Mouse (Mus musculus): ENCODE results near the gene Alk. TPM values are rescaled to one million over a fixed set of nuclear protein-coding genes. Genes with fewer than 3 reads are reported as not detected.

The Alk gene
- polyA plus RNA-seq, 1 experiment: not detected

- H3K4me1 ChIP-seq (ENCODE audit: control insufficient read depth, insufficient read depth, insufficient read length): no peaks in the 10 kb centered on the region
- 96% methylated on average over 2 of the region's 2 CpGs for WGBS
These were observed 558.8 kb downstream of the Alk start for GRCm38 (mm10) chr17:72045671-72046070.

GRCm38 (mm10) chr17:72043667-72044390 lies 560.6 kb downstream of the Alk start:
- 85% methylated on average over 11 of the region's 11 CpGs for WGBS
- TF ChIP-seq POLR2A (IDR thresholded peaks at IDR 0.05; ENCODE audit: low read depth, low read length) (no peak), CTCF (IDR thresholded peaks at IDR 0.05; ENCODE audit: extremely low read depth, insufficient read depth, insufficient read length, insufficient replicate concordance) (no peak)
- no peaks in the 10 kb centered on the region for H3K27me3 ChIP-seq (ENCODE audit: control insufficient read depth, insufficient read depth, low read length)
- no peak overlapping the region for H3K27ac ChIP-seq (ENCODE audit: insufficient read depth, low read length)
- no peak overlapping the region for H3K4me3 ChIP-seq (ENCODE audit: extremely low read depth, insufficient read depth, insufficient read length)
- no peak for DNase-seq (ENCODE audit: low read depth in 1 of 2, low spot score in 2 of 2)
- H3K36me3 ChIP-seq (ENCODE audit: control insufficient read depth, insufficient read depth, low read length): no peaks in the 10 kb centered on the region
- H3K4me1 ChIP-seq (ENCODE audit: control insufficient read depth, insufficient read depth, insufficient read length): no peaks in the 10 kb centered on the region

More at GRCm38 (mm10) chr17:72045671-72046070, 558.8 kb downstream of the Alk start:
- TF ChIP-seq CTCF (IDR thresholded peaks at IDR 0.05; ENCODE audit: extremely low read depth, insufficient read depth, insufficient read length, insufficient replicate concordance) (no peak), POLR2A (IDR thresholded peaks at IDR 0.05; ENCODE audit: low read depth, low read length) (no peak)
- no peak for DNase-seq (ENCODE audit: low read depth in 1 of 2, low spot score in 2 of 2)
- no peaks in the 10 kb centered on the region for H3K27me3 ChIP-seq (ENCODE audit: control insufficient read depth, insufficient read depth, low read length)
- H3K4me3 ChIP-seq (ENCODE audit: extremely low read depth, insufficient read depth, insufficient read length): no peak overlapping the region
- H3K27ac ChIP-seq (ENCODE audit: insufficient read depth, low read length): no peak overlapping the region
- H3K36me3 ChIP-seq (ENCODE audit: control insufficient read depth, insufficient read depth, low read length): no peaks in the 10 kb centered on the region

- TF ChIP-seq CTCF (IDR thresholded peaks at IDR 0.05; ENCODE audit: extremely low read depth, insufficient read depth, insufficient read length, insufficient replicate concordance): no peak
- TF ChIP-seq POLR2A (IDR thresholded peaks at IDR 0.05; ENCODE audit: low read depth, low read length): no peak
- 37% methylated on average over 9 of the region's 9 CpGs for WGBS
- Histone ChIP-seq H3K27ac (ENCODE audit: insufficient read depth, low read length) (no peak overlapping the region), H3K4me3 (ENCODE audit: extremely low read depth, insufficient read depth, insufficient read length) (no peak overlapping the region), H3K4me1 (ENCODE audit: control insufficient read depth, insufficient read depth, insufficient read length) (no peaks in the 10 kb centered on the region), H3K36me3 (ENCODE audit: control insufficient read depth, insufficient read depth, low read length) (no peaks in the 10 kb centered on the region), H3K27me3 (ENCODE audit: control insufficient read depth, insufficient read depth, low read length) (no peaks in the 10 kb centered on the region)
- no peak for DNase-seq (ENCODE audit: low read depth in 1 of 2, low spot score in 2 of 2)
These were observed 561.3 kb downstream of the Alk start for GRCm38 (mm10) chr17:72043001-72043666.

- 87% methylated on average over 7 of the region's 7 CpGs for WGBS
These were observed 565.1 kb downstream of the Alk start for GRCm38 (mm10) chr17:72039176-72039948.

GRCm38 (mm10) chr17:72038371-72038770 lies 566.1 kb downstream of the Alk start:
- H3K4me3 ChIP-seq (ENCODE audit: extremely low read depth, insufficient read depth, insufficient read length): no peak overlapping the region
- no peaks in the 10 kb centered on the region for H3K36me3 ChIP-seq (ENCODE audit: control insufficient read depth, insufficient read depth, low read length)
- no peak overlapping the region for H3K27ac ChIP-seq (ENCODE audit: insufficient read depth, low read length)
- 87% methylated on average over 5 of the region's 5 CpGs for WGBS
- no peak for DNase-seq (ENCODE audit: low read depth in 1 of 2, low spot score in 2 of 2)
- H3K27me3 ChIP-seq (ENCODE audit: control insufficient read depth, insufficient read depth, low read length): no peaks in the 10 kb centered on the region
- no peak for TF ChIP-seq CTCF (IDR thresholded peaks at IDR 0.05; ENCODE audit: extremely low read depth, insufficient read depth, insufficient read length, insufficient replicate concordance)
- no peak for TF ChIP-seq POLR2A (IDR thresholded peaks at IDR 0.05; ENCODE audit: low read depth, low read length)
- H3K4me1 ChIP-seq (ENCODE audit: control insufficient read depth, insufficient read depth, insufficient read length): no peaks in the 10 kb centered on the region

More at GRCm38 (mm10) chr17:72039176-72039948, 565.1 kb downstream of the Alk start:
- no peaks in the 10 kb centered on the region for H3K36me3 ChIP-seq (ENCODE audit: control insufficient read depth, insufficient read depth, low read length)
- DNase-seq (ENCODE audit: low read depth in 1 of 2, low spot score in 2 of 2): no peak
- TF ChIP-seq CTCF (IDR thresholded peaks at IDR 0.05; ENCODE audit: extremely low read depth, insufficient read depth, insufficient read length, insufficient replicate concordance) (no peak), POLR2A (IDR thresholded peaks at IDR 0.05; ENCODE audit: low read depth, low read length) (no peak)
- no peaks in the 10 kb centered on the region for H3K27me3 ChIP-seq (ENCODE audit: control insufficient read depth, insufficient read depth, low read length)
- H3K27ac ChIP-seq (ENCODE audit: insufficient read depth, low read length): no peak overlapping the region
- no peak overlapping the region for H3K4me3 ChIP-seq (ENCODE audit: extremely low read depth, insufficient read depth, insufficient read length)
- no peaks in the 10 kb centered on the region for H3K4me1 ChIP-seq (ENCODE audit: control insufficient read depth, insufficient read depth, insufficient read length)

GRCm38 (mm10) chr17:72030672-72031071 lies 573.8 kb downstream of the Alk start:
- TF ChIP-seq CTCF (IDR thresholded peaks at IDR 0.05; ENCODE audit: extremely low read depth, insufficient read depth, insufficient read length, insufficient replicate concordance) (no peak), POLR2A (IDR thresholded peaks at IDR 0.05; ENCODE audit: low read depth, low read length) (no peak)
- 87% methylated on average over 7 of the region's 7 CpGs for WGBS
- H3K4me3 ChIP-seq (ENCODE audit: extremely low read depth, insufficient read depth, insufficient read length): no peak overlapping the region
- H3K27me3 ChIP-seq (ENCODE audit: control insufficient read depth, insufficient read depth, low read length): no peaks in the 10 kb centered on the region
- no peaks in the 10 kb centered on the region for H3K4me1 ChIP-seq (ENCODE audit: control insufficient read depth, insufficient read depth, insufficient read length)
- H3K27ac ChIP-seq (ENCODE audit: insufficient read depth, low read length): no peak overlapping the region
- H3K36me3 ChIP-seq (ENCODE audit: control insufficient read depth, insufficient read depth, low read length): no peaks in the 10 kb centered on the region
- DNase-seq (ENCODE audit: low read depth in 1 of 2, low spot score in 2 of 2): no peak
